Mouse (Mus musculus) heart, embryonic 11.5 days (tissue): ENCODE data around the gene Htra2. TPM values are rescaled to one million over a fixed set of nuclear protein-coding genes. Genes with fewer than 3 reads are reported as not detected.
A peak's percentile ranks its signal among the peaks of the same experiment; 100 is the strongest.

Experiments used
- ATAC-seq: fragments of 200-750 bp; cut with Nextera tagmentation; replicated peaks from 2 replicates; pipeline ENCODE4 v1.8.0; 2017; ENCODE audit warnings: moderate library complexity; ENCODE audit not compliant: insufficient number of reproducible peaks, low FRiP score, low TSS enrichment
- H3K27ac ChIP-seq: fragments of 300-500 bp; sonication (generic); 2 replicates; pipeline ENCODE4 v1.5.1; 2014; ENCODE audit warnings: mild to moderate bottlenecking, low read depth, low read length
- H3K27me3 ChIP-seq: fragments of 300-500 bp; sonication (generic); 2 replicates; pipeline ENCODE4 v1.6.1; 2014; ENCODE audit warnings: mild to moderate bottlenecking, low read length, mixed read lengths; ENCODE audit not compliant: control insufficient read depth, insufficient read depth
- H3K36me3 ChIP-seq: fragments of 300-500 bp; sonication (generic); 2 replicates; pipeline ENCODE4 v1.6.1; 2014; ENCODE audit warnings: mild to moderate bottlenecking, low read length, moderate library complexity, mixed read lengths; ENCODE audit not compliant: control insufficient read depth, insufficient read depth
- H3K4me1 ChIP-seq: fragments of 300-500 bp; sonication (generic); 2 replicates; pipeline ENCODE4 v1.6.1; 2014; ENCODE audit warnings: low read length; ENCODE audit not compliant: control insufficient read depth, insufficient read depth
- H3K4me2 ChIP-seq: fragments of 300-500 bp; sonication (generic); 2 replicates; pipeline ENCODE4 v1.6.1; 2014; ENCODE audit warnings: mild to moderate bottlenecking, moderate library complexity
- H3K4me3 ChIP-seq: fragments of 300-500 bp; sonication (generic); 2 replicates; pipeline ENCODE4 v1.5.1; 2014; ENCODE audit warnings: low read depth, low read length
- H3K9ac ChIP-seq: fragments of 300-500 bp; sonication (generic); 2 replicates; pipeline ENCODE4 v1.6.1; 2014; ENCODE audit warnings: mild to moderate bottlenecking, low read depth, low read length, moderate library complexity
- H3K9me3 ChIP-seq: fragments of 300-500 bp; sonication (generic); replicated peaks from 2 replicates; pipeline ENCODE4 v1.6.1; 2016; ENCODE audit warnings: low read length; ENCODE audit not compliant: control insufficient read depth
- WGBS: fragments of 180-500 bp; shearing (Covaris S2); extraction: QIAGEN DNeasy Blood & Tissue Kit; methylation state at CpG from one replicate; pipeline ENCODE4 v1.1.7; 2014; ENCODE audit not compliant: insufficient replicate concordance; 5-methylcytosine and 5-hydroxymethylcytosine counted together
- polyA plus RNA-seq: library from polyadenylated mRNA; unstranded; fragments of >200 nt; fragmentation: Nextera tagmentation; extraction: Ambion mirVana; gene quantifications from 2 replicates; pipeline ENCODE4 v1.2.1, GENCODE M21; 2014

Gene Htra2
- polyA plus RNA-seq, 1 experiment from 2014 or later, result 43.3 TPM

DNA sequence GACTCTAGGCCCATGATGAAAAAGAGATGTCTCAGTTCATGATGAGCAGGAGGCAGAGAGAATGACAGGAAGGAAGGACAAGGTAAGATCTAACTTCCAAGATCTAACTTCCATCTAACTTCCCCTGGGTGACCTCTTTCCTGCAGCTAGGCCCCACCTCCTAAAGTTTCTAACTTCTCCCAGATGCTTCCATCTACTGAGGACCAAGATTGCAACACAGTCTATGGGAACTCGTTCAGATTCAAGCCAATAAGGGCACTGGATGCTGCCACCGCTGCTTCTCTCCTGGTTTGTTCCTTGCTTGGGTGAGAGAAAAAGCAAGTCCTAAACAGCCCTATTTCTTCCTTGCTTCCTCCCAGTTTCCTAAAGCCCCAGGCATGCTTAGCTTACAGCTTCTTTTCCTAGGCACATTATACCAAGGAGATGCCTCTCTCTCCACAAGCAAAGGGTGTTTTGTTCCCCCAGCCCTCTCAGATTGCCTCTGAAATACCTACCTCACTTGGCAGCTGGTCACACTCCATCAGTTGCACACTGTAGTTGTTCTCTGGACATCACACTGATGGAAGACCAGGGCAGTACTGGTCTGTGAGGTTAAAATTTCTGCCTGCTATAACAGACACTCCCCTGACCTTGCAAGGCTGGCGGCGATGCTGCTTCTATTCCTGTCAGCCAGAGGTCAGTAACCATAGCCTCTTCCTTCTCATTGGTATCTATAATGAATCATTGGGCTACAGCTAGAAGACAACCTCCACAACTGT, 34.1 kb downstream of the Htra2 start:
- H3K4me3 ChIP-seq, result no peak overlapping the region
- no peaks in the 10 kb centered on the region; the same call in 1 of the 2 replicates for H3K4me1 ChIP-seq
- WGBS, result 75% methylated on average over 4 of the region's 4 CpGs
- H3K36me3 ChIP-seq, result no peaks in the 10 kb centered on the region
- no peaks in the 10 kb centered on the region for H3K27me3 ChIP-seq
- H3K9ac ChIP-seq, result no peak overlapping the region
- no peaks in the 10 kb centered on the region for H3K9me3 ChIP-seq
- H3K4me2 ChIP-seq, result no peak overlapping the region
- H3K27ac ChIP-seq, result no peak overlapping the region
- ATAC-seq, result no peak

DNA sequence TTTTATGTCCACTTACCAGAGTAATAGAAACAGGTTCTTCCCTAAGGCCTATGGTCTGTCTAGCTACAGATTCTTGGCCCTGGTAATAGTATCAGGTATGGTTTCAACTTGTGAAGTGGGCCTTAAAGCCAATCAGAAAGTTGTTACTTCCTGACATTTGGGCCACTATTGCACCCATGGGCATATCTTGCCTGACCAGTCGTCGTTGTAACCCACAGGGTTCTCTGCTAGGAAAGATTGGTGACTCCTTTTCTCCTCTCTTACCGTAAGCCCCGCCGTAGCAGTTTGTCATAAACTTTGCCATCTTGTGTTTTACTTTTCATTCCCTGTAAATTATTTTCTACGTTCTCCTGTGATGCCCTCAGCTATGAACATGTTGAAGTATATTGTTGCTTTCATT, 35.0 kb downstream of the Htra2 start:
- Histone ChIP-seq H3K9me3 (no peaks in the 10 kb centered on the region), H3K36me3 (no peaks in the 10 kb centered on the region), H3K4me2 (no peak overlapping the region), H3K9ac (no peak overlapping the region), H3K4me3 (no peak overlapping the region), H3K27me3 (no peaks in the 10 kb centered on the region), H3K4me1 (no peaks in the 10 kb centered on the region; the same call in 1 of the 2 replicates), H3K27ac (no peak overlapping the region)
- 88% methylated on average over 6 of the region's 6 CpGs for WGBS
- no peak for ATAC-seq

DNA sequence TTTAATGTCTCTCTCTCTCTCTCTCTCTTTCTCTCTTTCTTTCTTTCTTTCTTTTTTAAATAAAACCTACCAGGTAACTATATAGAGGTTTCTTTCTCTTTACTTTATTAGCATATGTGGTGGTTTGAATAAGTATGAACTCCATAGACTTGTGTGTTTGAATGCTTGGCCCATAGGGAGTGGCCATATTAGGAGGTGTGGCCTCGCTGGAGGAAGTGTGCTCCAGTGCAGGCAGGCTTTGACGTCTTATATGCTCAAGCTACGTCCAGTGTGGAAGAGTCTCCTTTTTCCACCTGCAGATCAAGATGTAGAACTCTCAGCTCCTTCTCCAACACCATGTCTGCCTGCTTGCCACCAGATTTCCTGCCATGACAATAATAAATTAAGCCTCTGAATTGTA, 36.0 kb downstream of the Htra2 start:
- peaks cover 3% of the 10 kb centered on the region; the same call in 1 of the 2 replicates for H3K4me1 ChIP-seq
- no peak for ATAC-seq
- no peak overlapping the region for H3K9ac ChIP-seq
- H3K27me3 ChIP-seq, result no peaks in the 10 kb centered on the region
- 69% methylated on average over 3 of the region's 3 CpGs for WGBS
- no peaks in the 10 kb centered on the region for H3K36me3 ChIP-seq
- no peak overlapping the region for H3K4me3 ChIP-seq
- no peak overlapping the region for H3K4me2 ChIP-seq
- no peaks in the 10 kb centered on the region for H3K9me3 ChIP-seq
- H3K27ac ChIP-seq, result no peak overlapping the region

DNA sequence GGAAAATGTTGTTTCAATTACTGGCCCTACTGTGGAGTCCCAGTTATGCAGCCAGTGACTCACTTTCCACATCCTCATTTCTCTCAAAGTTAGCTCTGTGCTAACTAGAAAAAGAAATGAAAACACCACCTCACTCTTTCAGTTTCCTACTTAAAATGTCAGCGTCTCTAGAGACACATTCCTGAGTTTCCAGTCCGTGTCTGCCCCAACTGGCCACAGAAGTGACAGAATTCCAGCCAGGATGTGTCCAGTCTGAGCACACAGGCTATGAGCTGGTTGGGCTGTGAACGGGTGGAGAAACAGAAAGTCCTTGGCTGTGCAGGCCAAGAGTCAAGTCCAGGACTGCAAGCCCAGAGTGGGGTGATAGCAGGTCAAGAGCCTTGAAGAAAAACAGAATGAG, 37.9 kb downstream of the Htra2 start:
- H3K4me3 ChIP-seq, result no peak overlapping the region
- no peaks in the 10 kb centered on the region for H3K9me3 ChIP-seq
- H3K27ac ChIP-seq, result peak overlapping the region; percentile 18; the same call in 1 of the 2 replicates
- H3K9ac ChIP-seq, result no peak overlapping the region
- peaks cover 3% of the 10 kb centered on the region; the same call in 1 of the 2 replicates for H3K4me1 ChIP-seq
- no peaks in the 10 kb centered on the region for H3K27me3 ChIP-seq
- no peaks in the 10 kb centered on the region for H3K36me3 ChIP-seq
- 29% methylated on average over 3 of the region's 3 CpGs for WGBS
- ATAC-seq, result no peak
- no peak overlapping the region for H3K4me2 ChIP-seq

DNA sequence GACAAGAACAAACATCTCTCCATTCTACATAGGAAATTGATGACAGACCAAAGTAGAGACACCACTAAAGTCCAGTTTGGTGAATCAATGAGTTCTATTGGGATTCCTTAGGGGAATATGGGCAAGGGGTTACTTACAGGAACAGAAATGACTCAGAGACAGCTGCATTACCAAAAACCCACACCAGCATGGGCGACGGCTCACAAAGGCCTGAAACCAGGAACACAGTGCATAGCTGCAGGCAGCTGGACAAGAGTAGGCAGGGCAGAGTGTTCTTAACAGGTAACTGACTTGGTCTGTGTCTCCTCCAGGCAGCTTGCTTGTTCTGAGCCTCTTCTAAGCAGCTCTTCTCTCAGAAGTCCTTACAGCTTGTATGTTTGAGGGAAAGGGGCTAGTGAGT, 39.3 kb downstream of the Htra2 start:
- Histone ChIP-seq H3K36me3 (no peaks in the 10 kb centered on the region), H3K27me3 (no peaks in the 10 kb centered on the region), H3K9me3 (no peaks in the 10 kb centered on the region), H3K27ac (no peak overlapping the region), H3K9ac (no peak overlapping the region), H3K4me1 (peaks cover 3% of the 10 kb centered on the region; the same call in 1 of the 2 replicates), H3K4me3 (no peak overlapping the region), H3K4me2 (no peak overlapping the region)
- ATAC-seq, result no peak
- 84% methylated on average over 2 of the region's 2 CpGs for WGBS

DNA sequence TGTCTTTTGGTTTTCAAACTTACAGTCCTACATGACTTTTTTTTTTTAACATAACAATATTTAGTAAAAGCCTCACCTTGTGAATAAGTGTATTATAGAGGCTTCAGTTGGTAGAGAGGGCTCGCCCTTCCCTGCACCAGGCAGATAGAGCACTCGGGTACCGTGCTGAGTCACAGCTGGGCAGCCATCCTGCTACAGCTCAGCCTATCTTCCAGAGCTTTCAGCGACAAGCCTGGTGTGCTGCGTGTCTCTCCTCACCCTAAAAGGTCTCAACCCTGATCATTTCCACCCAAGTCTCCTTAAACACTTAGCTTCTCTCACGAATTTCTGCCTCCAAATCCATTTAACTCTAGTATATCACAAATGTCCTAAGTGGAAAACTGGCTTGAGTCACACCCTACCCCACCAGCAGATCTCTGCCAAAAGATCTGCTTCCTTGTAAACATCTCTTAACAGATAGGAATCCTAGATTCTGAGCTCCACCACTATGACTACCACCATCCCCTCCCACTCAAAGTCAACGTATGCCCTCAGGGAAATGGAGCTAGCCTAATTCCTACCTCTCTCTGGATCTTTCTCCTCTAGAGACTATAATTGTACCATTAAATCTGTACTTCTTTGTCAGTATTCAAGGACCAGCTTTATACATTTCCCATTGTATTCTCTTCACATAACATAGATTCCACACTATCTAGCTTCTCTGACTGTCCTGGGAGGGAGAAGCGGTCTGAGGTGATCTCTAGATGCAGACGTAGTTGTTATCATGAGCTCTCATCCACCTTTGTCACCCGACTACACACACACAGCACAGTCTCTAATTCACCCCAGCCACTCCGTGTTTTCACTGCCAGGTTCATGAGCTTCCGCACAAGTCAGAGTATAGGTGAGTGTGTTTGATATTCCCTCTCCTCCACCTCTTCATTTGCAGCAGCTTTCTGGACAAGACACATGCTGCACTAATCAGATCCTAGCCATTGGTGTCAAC, 40.3 kb downstream of the Htra2 start:
- H3K27ac ChIP-seq, result peak overlapping the region; percentile 67
- H3K36me3 ChIP-seq, result no peaks in the 10 kb centered on the region
- H3K27me3 ChIP-seq, result no peaks in the 10 kb centered on the region
- H3K4me3 ChIP-seq, result no peak overlapping the region
- H3K4me2 ChIP-seq, result peak overlapping the region; percentile 6
- H3K4me1 ChIP-seq, result peaks cover 5% of the 10 kb centered on the region; the same call in 1 of the 2 replicates
- no peaks in the 10 kb centered on the region for H3K9me3 ChIP-seq
- peak; percentile 92 for ATAC-seq
- 43% methylated on average over 12 of the region's 12 CpGs for WGBS
- H3K9ac ChIP-seq, result no peak overlapping the region

DNA sequence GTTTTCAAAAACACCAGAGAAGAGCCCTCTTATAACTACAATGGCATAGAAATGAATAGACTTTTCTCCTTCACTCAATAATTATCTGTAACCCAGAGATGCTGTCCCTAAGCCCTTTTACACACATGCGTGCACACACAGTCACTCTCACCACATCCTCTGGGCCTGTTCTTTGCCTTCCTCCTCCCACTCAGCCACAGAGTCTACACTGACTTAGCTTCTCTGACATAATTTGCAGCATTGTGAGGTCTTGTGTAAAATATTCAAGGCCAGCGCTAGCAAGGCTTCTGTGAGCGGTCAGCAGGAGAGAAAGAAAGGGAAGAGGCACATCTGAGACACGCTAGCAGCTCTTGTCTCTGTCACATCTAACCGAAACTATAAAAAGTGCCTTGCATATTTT, 41.6 kb downstream of the Htra2 start:
- Histone ChIP-seq H3K4me3 (no peak overlapping the region), H3K27ac (no peak overlapping the region), H3K36me3 (no peaks in the 10 kb centered on the region), H3K9me3 (no peaks in the 10 kb centered on the region), H3K4me1 (peaks cover 5% of the 10 kb centered on the region; the same call in 1 of the 2 replicates), H3K9ac (no peak overlapping the region; the same call in 1 of the 2 replicates), H3K27me3 (no peaks in the 10 kb centered on the region), H3K4me2 (no peak overlapping the region)
- 83% methylated on average over 5 of the region's 5 CpGs for WGBS
- ATAC-seq, result no peak

DNA sequence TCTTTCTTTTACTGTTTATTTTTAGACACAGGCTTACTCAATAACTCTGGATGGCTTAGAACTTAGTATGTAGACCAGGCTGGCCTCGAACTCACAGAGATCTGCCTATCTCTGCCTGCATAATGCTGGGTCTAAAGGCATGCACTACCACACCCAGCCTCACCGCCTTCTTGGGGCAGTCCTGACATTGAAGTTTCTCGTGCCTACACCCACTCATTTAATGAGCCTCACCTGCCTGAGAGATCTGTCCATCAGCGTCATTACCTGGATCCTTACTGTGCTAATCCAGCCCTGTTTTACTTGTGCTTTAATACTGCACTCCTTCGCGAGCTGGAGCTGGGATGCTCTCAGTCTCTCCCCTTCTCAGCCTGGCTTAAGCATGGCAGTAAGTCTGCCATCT, 43.3 kb downstream of the Htra2 start:
- no peak for ATAC-seq
- Histone ChIP-seq H3K36me3 (no peaks in the 10 kb centered on the region), H3K9me3 (no peaks in the 10 kb centered on the region), H3K27ac (no peak overlapping the region), H3K4me1 (peaks cover 5% of the 10 kb centered on the region; the same call in 1 of the 2 replicates), H3K27me3 (no peaks in the 10 kb centered on the region), H3K4me2 (no peak overlapping the region), H3K4me3 (no peak overlapping the region), H3K9ac (no peak overlapping the region)
- 70% methylated on average over 6 of the region's 6 CpGs for WGBS
